Mouse (Mus musculus) small intestine, adult 2 months (tissue): ENCODE results near the gene Ccnd3. TPM values are rescaled to one million over a fixed set of nuclear protein-coding genes. Genes with fewer than 3 reads are reported as not detected.

Experiments
- H3K27ac ChIP-seq: fragments of 200-500 bp; 2 replicates; pipeline ENCODE4 v1.5.1; 2012; ENCODE audit warnings: low read depth, low read length, control low read depth, inconsistent platforms; ENCODE audit not compliant: insufficient read depth
- H3K27me3 ChIP-seq: fragments of 200-500 bp; 2 replicates; pipeline ENCODE4 v1.6.1; 2012; ENCODE audit warnings: mild to moderate bottlenecking, moderate library complexity, low read length, inconsistent platforms; ENCODE audit not compliant: control insufficient read depth, insufficient read depth
- H3K36me3 ChIP-seq: fragments of 200-500 bp; 2 replicates; pipeline ENCODE4 v1.6.1; 2012; ENCODE audit warnings: mild to moderate bottlenecking, low read length, control low read depth, inconsistent platforms; ENCODE audit not compliant: control insufficient read depth, insufficient read depth
- H3K4me1 ChIP-seq: fragments of 200-500 bp; 2 replicates; pipeline ENCODE4 v1.6.1; 2012; ENCODE audit warnings: low read length, inconsistent platforms, mixed read lengths; ENCODE audit not compliant: control insufficient read depth, insufficient read depth, insufficient read length
- H3K4me3 ChIP-seq: fragments of 200-500 bp; 2 replicates; pipeline ENCODE4 v1.5.1; 2012; ENCODE audit warnings: low read depth, mild to moderate bottlenecking, control low read depth, inconsistent platforms, low read length, moderate library complexity
- CTCF ChIP-seq: fragments of 200-500 bp; IDR thresholded peaks from 2 replicates; pipeline ENCODE4 v1.5.1; 2012; ENCODE audit warnings: low read depth, mild to moderate bottlenecking, control low read depth, inconsistent platforms, low read length, moderate library complexity, mixed read lengths; ENCODE audit not compliant: insufficient replicate concordance, insufficient read length; ENCODE audit errors: extremely low read depth
- POLR2A ChIP-seq: fragments of 200-500 bp; IDR thresholded peaks from 2 replicates; pipeline ENCODE4 v1.6.1; 2012; ENCODE audit warnings: low read depth, mild to moderate bottlenecking, control low read depth, inconsistent platforms, low read length, moderate library complexity
- WGBS: fragments of 180-500 bp; shearing (Covaris S2); methylation state at CpG from one replicate; pipeline ENCODE4 v1.1.7; 2018; 5-methylcytosine and 5-hydroxymethylcytosine counted together
- polyA plus RNA-seq: library from polyadenylated mRNA; depleted of rRNA; stranded (reverse); fragments of >200 nt; gene quantifications from 2 replicates; pipeline ENCODE4 v1.2.3, GENCODE M21; 2012; rRNA removed

Ccnd3 gene
- polyA plus RNA-seq = 49.9 and 54.9 TPM in 2 replicates

DNA sequence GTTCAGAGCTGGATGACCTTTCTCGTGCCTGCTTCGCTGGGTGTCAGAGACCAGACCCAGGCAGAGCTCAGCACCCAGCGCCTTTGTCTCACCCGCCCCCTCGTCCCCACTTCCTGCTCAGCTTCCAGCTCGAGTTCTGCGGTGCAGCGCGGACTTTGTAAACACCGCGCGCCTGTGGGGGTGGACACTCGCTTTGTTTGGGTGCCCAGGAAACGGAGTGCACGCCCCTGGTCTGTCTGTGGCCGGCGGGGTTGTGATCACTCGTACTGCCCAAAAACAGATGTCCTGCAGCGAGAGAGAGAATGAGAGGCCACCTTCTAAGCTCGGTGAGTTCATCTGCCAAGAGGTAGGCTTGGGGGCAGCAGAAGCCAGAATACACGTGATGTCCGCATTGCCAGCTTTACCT is at the start of gene Ccnd3:
TSS of gene Ccnd3 (plus strand) at position 111 of the 406 bp plus-strand sequence.
- Histone ChIP-seq H3K36me3 (peaks cover 4% of the 10 kb centered on the region; the same call in 1 of the 2 replicates), H3K4me3 (peak within 1 kb of the TSS; percentile 64), H3K27me3 (no peaks in the 10 kb centered on the region), H3K4me1 (peaks cover 29% of the 10 kb centered on the region), H3K27ac (peak within 1 kb of the TSS; percentile 72)
- under 1% methylated on average over 22 of the region's 22 CpGs for WGBS
- peak; percentile 41 for TF ChIP-seq POLR2A
- TF ChIP-seq CTCF = no peak

DNA sequence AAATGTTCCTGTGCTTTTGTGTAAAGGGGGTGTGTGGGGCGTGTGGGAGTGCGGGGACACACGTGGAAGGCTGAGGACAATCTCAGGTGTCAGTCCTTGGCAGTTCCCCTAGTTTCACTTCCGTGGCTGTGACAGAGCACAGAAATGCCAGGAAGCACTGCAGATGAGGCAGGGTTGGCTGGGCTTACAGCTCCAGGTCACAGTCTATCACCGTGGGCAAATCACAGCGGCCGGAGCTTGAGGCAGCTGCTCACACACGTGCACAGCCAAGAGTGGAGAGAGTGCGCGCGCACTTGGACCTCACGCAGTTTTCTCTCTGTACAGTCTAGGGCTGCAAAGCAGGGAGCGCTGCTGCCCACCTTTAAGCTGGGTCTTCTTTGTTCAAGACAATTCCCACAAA is 46.5 kb upstream of the Ccnd3 start:
- WGBS = 29% methylated on average over 13 of the region's 13 CpGs
- no peaks in the 10 kb centered on the region for H3K27me3 ChIP-seq
- H3K27ac ChIP-seq = peak overlapping the region; percentile 41
- peaks cover 45% of the 10 kb centered on the region for H3K4me1 ChIP-seq
- H3K36me3 ChIP-seq = peaks cover 2% of the 10 kb centered on the region; the same call in 1 of the 2 replicates
- H3K4me3 ChIP-seq = no peak overlapping the region
- TF ChIP-seq CTCF (no peak), POLR2A (no peak)

DNA sequence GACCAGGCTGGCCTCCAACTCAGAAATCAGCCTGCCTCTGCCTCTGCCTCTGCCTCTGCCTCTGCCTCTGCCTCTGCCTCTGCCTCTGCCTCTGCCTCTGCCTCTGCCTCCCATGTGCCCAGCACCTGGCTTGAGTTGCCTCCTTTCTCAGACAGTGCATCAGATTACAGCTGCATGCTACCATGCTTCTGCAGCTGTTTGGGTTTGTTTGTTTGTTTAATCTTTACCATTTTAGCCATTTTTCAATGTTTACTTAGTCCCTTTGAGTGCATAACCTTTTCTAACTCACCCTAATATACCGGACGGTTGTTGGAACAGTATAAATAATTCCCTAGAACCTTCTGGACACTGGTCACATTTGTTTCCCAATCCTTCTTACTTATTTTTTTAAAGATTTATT is 45.9 kb upstream of the Ccnd3 start:
- 52% methylated on average over 2 of the region's 2 CpGs for WGBS
- no peak for TF ChIP-seq CTCF
- TF ChIP-seq POLR2A = no peak
- Histone ChIP-seq H3K36me3 (no peaks in the 10 kb centered on the region), H3K27me3 (no peaks in the 10 kb centered on the region), H3K4me1 (peaks cover 50% of the 10 kb centered on the region), H3K4me3 (no peak overlapping the region), H3K27ac (peak overlapping the region; percentile 69; the same call in 1 of the 2 replicates)

DNA sequence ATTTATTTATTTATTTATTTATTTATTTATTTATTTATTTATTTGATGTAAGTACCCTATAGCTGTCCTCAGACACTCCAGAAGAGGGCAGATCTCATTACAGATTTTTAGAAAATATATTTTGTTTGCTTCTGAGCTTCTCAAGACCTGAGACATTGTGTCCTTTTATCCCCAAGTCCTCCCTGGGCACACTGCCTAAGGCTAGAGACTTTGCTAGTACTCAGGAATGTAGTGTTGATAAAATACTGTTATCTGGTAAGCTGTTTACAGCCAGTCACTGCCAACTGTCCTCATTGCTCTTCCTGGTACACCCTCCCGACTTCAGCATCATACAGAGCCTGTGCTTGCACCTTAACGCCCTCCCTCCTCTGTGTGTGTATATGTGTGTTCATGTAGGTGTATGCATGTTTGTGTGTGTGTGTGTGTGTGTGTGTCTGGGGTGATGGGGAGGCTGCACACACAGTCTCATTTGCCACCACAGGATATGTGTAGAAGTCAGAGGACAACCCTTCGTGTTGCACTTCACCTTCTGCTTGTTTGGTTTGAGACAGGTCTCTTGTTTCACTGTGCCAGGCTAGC is 45.4 kb upstream of the Ccnd3 start:
- TF ChIP-seq POLR2A = no peak
- TF ChIP-seq CTCF = no peak
- no peaks in the 10 kb centered on the region for H3K27me3 ChIP-seq
- H3K4me3 ChIP-seq = no peak overlapping the region
- peak overlapping the region; percentile 77 for H3K27ac ChIP-seq
- WGBS = 24% methylated on average over 3 of the region's 3 CpGs
- H3K4me1 ChIP-seq = peaks cover 55% of the 10 kb centered on the region
- no peaks in the 10 kb centered on the region for H3K36me3 ChIP-seq

DNA sequence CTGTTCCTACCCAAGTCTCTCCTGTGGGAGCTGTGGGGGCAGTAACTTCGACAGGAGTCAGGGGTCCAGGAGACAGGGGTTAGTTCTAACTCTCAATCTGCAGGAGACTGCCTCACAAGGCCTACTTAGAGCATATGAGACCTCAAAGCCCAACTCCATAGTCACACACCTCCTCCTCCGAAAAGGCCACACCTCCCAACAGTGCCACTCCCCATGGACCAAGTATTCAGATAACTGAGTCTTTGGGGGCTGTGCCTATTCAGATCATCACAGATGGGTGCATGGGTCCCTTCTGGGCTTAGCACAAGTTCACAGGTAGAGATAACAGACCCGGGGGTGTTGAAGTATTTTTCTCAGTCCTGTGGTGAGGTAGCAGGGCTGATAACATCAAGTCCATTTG is 43.2 kb upstream of the Ccnd3 start:
- Histone ChIP-seq H3K27ac (peak overlapping the region; percentile 63), H3K36me3 (peaks cover 11% of the 10 kb centered on the region), H3K27me3 (no peaks in the 10 kb centered on the region), H3K4me1 (peaks cover 50% of the 10 kb centered on the region), H3K4me3 (no peak overlapping the region)
- TF ChIP-seq POLR2A (no peak), CTCF (no peak)
- WGBS = 25% methylated on average over 3 of the region's 3 CpGs

DNA sequence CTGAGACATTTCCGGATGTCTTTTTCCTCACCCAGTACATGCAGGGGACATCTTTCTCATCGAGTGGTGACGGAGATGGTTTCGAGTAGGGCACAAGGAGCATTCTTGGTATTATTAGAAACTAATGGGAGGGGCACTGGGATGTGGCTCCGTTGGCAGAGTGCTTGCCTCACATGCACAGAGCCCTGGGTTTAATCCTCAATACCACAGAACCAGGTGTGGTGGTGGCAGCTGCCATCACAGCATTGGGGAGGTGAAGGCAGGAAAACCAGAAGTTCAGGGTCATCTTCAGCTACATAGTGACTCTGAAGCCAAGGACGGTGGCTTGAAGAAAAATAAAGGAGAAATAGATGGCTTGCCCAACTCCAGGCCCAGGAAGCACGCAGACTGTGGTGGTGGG is 42.6 kb upstream of the Ccnd3 start:
- WGBS = 26% methylated on average over 7 of the region's 7 CpGs
- TF ChIP-seq POLR2A (no peak), CTCF (no peak)
- Histone ChIP-seq H3K36me3 (peaks cover 15% of the 10 kb centered on the region), H3K27ac (peak overlapping the region; percentile 63), H3K4me1 (peaks cover 50% of the 10 kb centered on the region), H3K4me3 (no peak overlapping the region), H3K27me3 (no peaks in the 10 kb centered on the region)

DNA sequence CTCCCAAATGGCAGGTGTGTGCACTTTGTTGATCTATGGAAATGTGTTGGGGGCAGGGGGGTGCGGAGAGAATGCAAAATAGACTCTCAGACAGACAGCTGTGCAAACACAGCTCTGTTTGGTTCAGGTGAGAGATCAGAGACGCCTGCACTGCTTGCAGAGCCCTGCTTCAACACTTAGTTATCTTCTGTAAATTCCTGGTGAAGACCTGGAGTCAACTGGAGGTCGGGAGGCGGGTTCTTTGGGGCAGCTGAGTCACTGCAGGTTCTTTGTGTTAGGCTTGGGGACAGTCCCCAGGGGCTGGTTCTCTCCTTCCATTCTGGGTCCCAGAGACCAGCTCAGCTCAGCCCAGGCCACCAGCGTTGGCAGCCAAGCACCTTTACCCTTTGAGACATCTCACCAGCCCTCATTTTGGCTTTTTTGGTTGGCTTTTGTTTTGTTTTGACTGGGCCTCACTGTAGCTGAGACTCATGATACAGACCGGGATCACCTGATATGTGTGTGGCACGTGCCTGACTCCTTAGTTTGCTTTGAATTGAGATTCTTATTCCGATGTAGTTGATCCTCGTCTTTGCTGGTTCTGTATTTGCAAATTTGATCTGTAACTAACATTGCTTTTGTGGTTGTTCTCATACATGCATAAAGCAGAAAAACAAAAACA is 42.0 kb upstream of the Ccnd3 start:
- Histone ChIP-seq H3K4me1 (peaks cover 50% of the 10 kb centered on the region), H3K27me3 (no peaks in the 10 kb centered on the region), H3K27ac (peak overlapping the region; percentile 63), H3K4me3 (no peak overlapping the region), H3K36me3 (peaks cover 21% of the 10 kb centered on the region)
- 23% methylated on average over 9 of the region's 9 CpGs for WGBS
- TF ChIP-seq POLR2A (no peak), CTCF (no peak)
